13 mouse cellular contexts compared by ENCODE assay signal in the genomic region with DNA sequence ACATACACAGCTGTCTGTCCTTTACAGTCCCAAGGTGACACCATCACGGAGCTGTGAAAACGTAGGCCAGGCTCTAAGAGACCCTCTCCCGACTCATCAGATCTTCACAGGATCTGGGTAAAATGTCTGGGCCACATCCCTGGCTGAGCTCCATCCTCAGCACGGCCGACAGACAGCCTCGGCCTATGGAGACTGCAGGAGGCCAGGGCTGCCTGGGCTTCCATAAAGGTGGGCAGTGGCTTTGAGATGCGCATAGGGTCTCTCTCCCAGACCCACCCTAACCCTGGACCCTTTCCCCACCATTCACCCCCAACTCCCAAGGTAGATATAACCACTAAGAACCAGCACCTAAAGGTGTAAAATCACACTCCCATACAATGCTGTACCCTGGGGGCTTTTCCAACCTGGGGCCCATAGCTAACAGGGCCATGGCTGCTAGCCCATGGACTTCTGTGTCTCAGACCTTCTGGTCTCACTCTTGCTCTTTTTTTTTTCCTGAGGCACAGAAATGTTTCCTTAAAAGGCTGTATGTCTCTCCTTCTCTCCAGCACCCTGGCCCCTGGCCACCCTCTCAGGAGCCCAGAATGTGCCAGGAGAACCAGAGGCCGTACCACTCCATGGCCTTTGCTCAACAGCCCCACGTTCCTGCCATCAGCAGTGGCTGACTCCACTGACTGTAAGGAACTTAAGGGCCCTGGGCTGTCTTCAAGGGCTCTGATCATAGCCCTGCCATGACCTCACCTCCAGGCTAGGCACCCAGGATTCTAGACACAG.
DNase-seq lines count a peak whose midpoint lies in the region; ATAC-seq and TF ChIP-seq lines count a peak whose summit lies in the region.
"Had no signal": no experiment of that assay in that cellular context is flagged by ENCODE, and none has a peak within 500 bp of the region (broad histone marks: within the 10 kb centered on the region; RNA-seq: fewer than 3 reads in every experiment).

No protein-coding gene starts in this region.

- H3K4me1 ChIP-seq in liver, adult 2 months (ENCODE audit: control insufficient read depth, insufficient read depth, low read length): peaks cover 67% of the 10 kb centered on the region
- peaks cover 6% of the 10 kb centered on the region; the same call in 1 of the 2 replicates for H3K4me1 ChIP-seq in liver, embryonic 11.5 days (replicated peaks; ENCODE audit: control insufficient read depth, insufficient read depth, low read length)
- peaks cover 60% of the 10 kb centered on the region for H3K4me1 ChIP-seq in heart, adult 2 months (ENCODE audit: control insufficient read depth, insufficient read depth, low read length)
- H3K4me1 ChIP-seq in midbrain, embryonic 13.5 days (replicated peaks): no peaks in the 10 kb centered on the region
- H3K4me1 ChIP-seq: hindbrain, embryonic 12.5 days; midbrain, embryonic 12.5 days had no signal

- H3K4me2 ChIP-seq in liver, embryonic 11.5 days: no peak overlapping the region
- H3K4me2 ChIP-seq in midbrain, embryonic 13.5 days (replicated peaks): no peak overlapping the region
- H3K4me2 ChIP-seq: hindbrain, embryonic 12.5 days; midbrain, embryonic 12.5 days; neural tube, embryonic 15.5 days had no signal

- no peak overlapping the region for H3K4me3 ChIP-seq in liver, adult 2 months (ENCODE audit: insufficient read depth, low read depth, low read length)
- no peak overlapping the region for H3K4me3 ChIP-seq in liver, embryonic 11.5 days (ENCODE audit: low read depth, low read length)
- H3K4me3 ChIP-seq in heart, adult 2 months: no peak overlapping the region
- H3K4me3 ChIP-seq in midbrain, embryonic 13.5 days (replicated peaks): no peak overlapping the region
- H3K4me3 ChIP-seq: hindbrain, embryonic 12.5 days; midbrain, embryonic 12.5 days; neural tube, embryonic 15.5 days had no signal

- no peaks in the 10 kb centered on the region for H3K27me3 ChIP-seq in liver, adult 2 months (ENCODE audit: control insufficient read depth, insufficient read depth, low read length)
- H3K27me3 ChIP-seq in liver, embryonic 11.5 days (replicated peaks; ENCODE audit: control insufficient read depth, insufficient read depth, low read length): no peaks in the 10 kb centered on the region
- H3K27me3 ChIP-seq in heart, adult 2 months (ENCODE audit: control insufficient read depth, insufficient read depth, low read length): no peaks in the 10 kb centered on the region
- H3K27me3 ChIP-seq in midbrain, embryonic 13.5 days: no peaks in the 10 kb centered on the region
- H3K27me3 ChIP-seq: hindbrain, embryonic 12.5 days; midbrain, embryonic 12.5 days; neural tube, embryonic 15.5 days had no signal

- TF ChIP-seq CTCF in liver, adult 2 months (IDR thresholded peaks at IDR 0.05; ENCODE audit: low read depth, low read length): no peak
- no peak for TF ChIP-seq CTCF in heart, adult 2 months (IDR thresholded peaks at IDR 0.05)

- no peak for ATAC-seq in liver, embryonic 11.5 days (replicated peaks; ENCODE audit: low FRiP score)
- ATAC-seq in midbrain, embryonic 13.5 days: no peak

- H3K36me3 ChIP-seq in liver, adult 2 months (ENCODE audit: control insufficient read depth, insufficient read depth, low read length): no peaks in the 10 kb centered on the region
- H3K36me3 ChIP-seq in liver, embryonic 11.5 days (ENCODE audit: control insufficient read depth, insufficient read depth, low read length): no peaks in the 10 kb centered on the region
- peaks cover 40% of the 10 kb centered on the region for H3K36me3 ChIP-seq in heart, adult 2 months (ENCODE audit: control insufficient read depth, insufficient read depth, low read length)
- no peaks in the 10 kb centered on the region for H3K36me3 ChIP-seq in midbrain, embryonic 13.5 days
- H3K36me3 ChIP-seq: midbrain, embryonic 12.5 days; neural tube, embryonic 15.5 days had no signal

- DNase-seq in liver, adult 2 months (ENCODE audit: extremely low read depth, low read depth, low spot score): peak; percentile 61
- DNase-seq in liver, embryonic 11.5 days (ENCODE audit: low spot score): no peak
- peak; percentile 69 to 83 for DNase-seq in heart, adult 2 months
- DNase-seq in heart, postnatal 4 days: peak; percentile 80
- DNase-seq in lung, postnatal 25 days (ENCODE audit: low spot score): peak; percentile 91
- no peak for DNase-seq in cerebellum, adult 11-12 months
- DNase-seq in cerebellum, postnatal 36 days: no peak
- DNase-seq: cerebellum, adult 9-10 months; right cerebral cortex, postnatal 25 days had no signal

- 0 out of 2 replicates have a peak, but pooled peaks have one; percentile 58 for TF ChIP-seq EP300 in heart, adult 2 months (IDR thresholded peaks at IDR 0.05; ENCODE audit: insufficient read depth, low read depth, low read length)

- H3K9me3 ChIP-seq in liver, embryonic 11.5 days (ENCODE audit: control insufficient read depth, low read length): no peaks in the 10 kb centered on the region
- no peaks in the 10 kb centered on the region for H3K9me3 ChIP-seq in midbrain, embryonic 13.5 days
- H3K9me3 ChIP-seq: hindbrain, embryonic 12.5 days; midbrain, embryonic 12.5 days; neural tube, embryonic 15.5 days had no signal

- intact Hi-C loops in heart, adult 2 months (cut with DNase I): loop anchor here (2.0 kb wide), 1 partner anchor 31 kb away; no protein-coding TSS in a partner anchor

- peaks cover 34% of the 10 kb centered on the region; the same call in 1 of the 2 replicates for H3K79me2 ChIP-seq in liver, adult 2 months (ENCODE audit: control insufficient read depth, insufficient read depth, low read length)
- peaks cover 2% of the 10 kb centered on the region; the same call in 1 of the 2 replicates for H3K79me2 ChIP-seq in heart, adult 2 months (replicated peaks; ENCODE audit: control insufficient read depth, insufficient read depth, low read length)

- 59% methylated on average over 9 of the region's 9 CpGs for WGBS in liver, adult 2 months
- WGBS in liver, embryonic 11.5 days: 70% methylated on average over 9 of the region's 9 CpGs
- WGBS in heart, adult 2 months: 41% methylated on average over 9 of the region's 9 CpGs
- 91% methylated on average over 9 of the region's 9 CpGs for WGBS in midbrain, embryonic 13.5 days

- H3K27ac ChIP-seq in liver, adult 2 months (replicated peaks; ENCODE audit: insufficient read depth, low read depth, low read length): peak overlapping the region; percentile 89
- H3K27ac ChIP-seq in liver, embryonic 11.5 days (ENCODE audit: low read depth, low read length): no peak overlapping the region
- H3K27ac ChIP-seq in heart, adult 2 months: peak overlapping the region; percentile 94
- no peak overlapping the region for H3K27ac ChIP-seq in midbrain, embryonic 13.5 days
- H3K27ac ChIP-seq: hindbrain, embryonic 12.5 days; midbrain, embryonic 12.5 days; neural tube, embryonic 15.5 days had no signal

- TF ChIP-seq POLR2A in liver, adult 2 months (IDR thresholded peaks at IDR 0.05; ENCODE audit: extremely low read depth, insufficient read depth, low read length): no peak
- TF ChIP-seq POLR2A in heart, adult 2 months (IDR thresholded peaks at IDR 0.05; ENCODE audit: insufficient read depth, low read depth, low read length): no peak

- peak overlapping the region; percentile 22 for H3K9ac ChIP-seq in liver, adult 2 months (ENCODE audit: low read depth, low read length)
- H3K9ac ChIP-seq in liver, embryonic 11.5 days (ENCODE audit: low read depth, low read length): no peak overlapping the region
- peak overlapping the region; percentile 61 for H3K9ac ChIP-seq in heart, adult 2 months (ENCODE audit: low read depth, low read length)
- no peak overlapping the region for H3K9ac ChIP-seq in midbrain, embryonic 13.5 days (replicated peaks)
- H3K9ac ChIP-seq: hindbrain, embryonic 12.5 days; midbrain, embryonic 12.5 days; neural tube, embryonic 15.5 days had no signal

Comparison
In these comparisons a context has a peak if more than half of its experiments do, and no peak if none do; other contexts are left out.
1. DNase-seq: peak in liver, adult 2 months (single experiment), heart, adult 2 months (2 of 2), heart, postnatal 4 days (single experiment) and lung, postnatal 25 days (single experiment); none in liver, embryonic 11.5 days (single experiment), cerebellum, adult 11-12 months (single experiment) and cerebellum, postnatal 36 days (0 of 2).
2. H3K27ac ChIP-seq: peak in liver, adult 2 months (single experiment) and heart, adult 2 months (single experiment); none in liver, embryonic 11.5 days (single experiment) and midbrain, embryonic 13.5 days (single experiment).
3. H3K9ac ChIP-seq: peak in liver, adult 2 months (single experiment) and heart, adult 2 months (single experiment); none in liver, embryonic 11.5 days (single experiment) and midbrain, embryonic 13.5 days (single experiment).